Mouse (Mus musculus): Measurements from ENCODE around the gene Nrd1.

The Nrd1 gene

DNA sequence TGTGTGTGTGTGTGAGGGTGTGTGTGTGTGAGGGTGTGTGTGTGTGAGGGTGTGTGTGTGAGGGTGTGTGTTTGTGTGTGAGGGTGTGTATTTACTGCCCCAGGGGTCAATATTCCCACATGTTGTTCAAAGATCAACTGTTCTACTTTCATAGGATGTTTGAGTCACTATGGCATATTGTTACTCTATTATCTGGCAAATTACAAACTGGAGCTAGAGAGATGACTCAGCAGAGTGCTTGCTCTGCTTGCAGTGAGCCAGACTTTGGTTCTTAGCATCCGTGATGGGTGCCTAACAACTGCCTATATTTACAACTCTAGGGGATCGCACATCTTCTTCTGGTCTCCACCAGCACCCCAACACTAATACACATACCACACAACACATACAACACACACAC is 29.4 kb downstream of the Nrd1 start:
- no peak for DNase-seq

GRCm38 (mm10) chr4:109030266-109030665 is 29.8 kb downstream of the Nrd1 start:
- DNase-seq, result no peak

DNA sequence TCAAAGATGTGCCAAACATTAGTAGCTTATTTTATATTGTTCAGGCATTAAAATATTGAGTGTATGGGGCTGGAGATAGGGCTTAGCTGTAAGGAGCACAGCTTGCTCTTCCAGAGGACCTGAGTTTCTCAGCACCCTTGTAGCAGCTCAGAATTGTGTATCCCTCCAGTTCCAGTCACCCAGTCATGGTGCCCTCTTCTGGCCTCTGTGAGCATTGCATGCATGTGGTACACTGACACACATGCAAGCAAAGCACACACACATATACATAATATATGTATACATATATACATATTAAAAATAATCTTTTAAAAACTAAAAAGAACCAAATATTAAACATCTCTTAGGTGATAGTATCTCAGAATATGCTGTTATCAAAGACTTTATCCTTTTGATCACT is 35.9 kb downstream of the Nrd1 start:
- peak; percentile 78 to 80 for DNase-seq

DNA sequence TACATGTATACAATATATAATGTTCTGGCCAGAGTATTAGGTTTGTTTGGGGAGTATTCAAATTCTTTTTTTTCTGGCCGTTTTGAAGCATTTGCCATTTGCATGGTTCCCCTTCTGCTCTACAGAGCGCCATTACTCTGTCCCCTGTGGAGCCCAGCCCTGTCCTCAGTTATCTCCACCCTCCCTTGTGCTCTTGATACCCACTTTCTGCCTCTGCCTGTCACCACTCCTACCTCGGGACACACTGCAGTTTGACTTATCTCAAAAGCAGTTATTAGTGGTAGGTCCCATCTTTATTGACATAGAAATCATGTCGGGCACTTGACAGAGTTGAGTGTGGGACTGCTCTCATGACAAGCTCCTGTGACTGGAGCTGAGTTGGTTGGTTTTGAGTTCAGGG is 42.3 kb downstream of the Nrd1 start:
- DNase-seq, result no peak

DNA sequence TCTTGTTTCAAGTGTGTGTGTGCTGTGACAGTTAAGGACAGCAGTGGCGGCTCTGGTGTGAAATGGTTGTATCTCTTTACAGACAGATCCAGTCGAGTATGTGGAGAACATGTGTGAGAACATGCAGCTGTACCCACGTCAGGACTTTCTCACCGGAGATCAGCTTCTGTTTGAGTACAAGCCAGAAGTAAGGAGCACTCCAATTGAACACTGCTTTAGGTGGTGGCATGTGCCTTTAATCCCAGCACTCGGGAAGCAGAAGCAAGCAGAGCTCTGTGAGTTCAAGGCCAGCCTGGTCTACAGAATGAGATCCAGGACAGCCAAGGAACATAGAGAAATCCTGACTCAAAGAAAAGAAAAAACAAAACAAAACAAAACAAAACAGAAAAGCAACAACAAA is 42.8 kb downstream of the Nrd1 start:
- no peak for DNase-seq

DNA sequence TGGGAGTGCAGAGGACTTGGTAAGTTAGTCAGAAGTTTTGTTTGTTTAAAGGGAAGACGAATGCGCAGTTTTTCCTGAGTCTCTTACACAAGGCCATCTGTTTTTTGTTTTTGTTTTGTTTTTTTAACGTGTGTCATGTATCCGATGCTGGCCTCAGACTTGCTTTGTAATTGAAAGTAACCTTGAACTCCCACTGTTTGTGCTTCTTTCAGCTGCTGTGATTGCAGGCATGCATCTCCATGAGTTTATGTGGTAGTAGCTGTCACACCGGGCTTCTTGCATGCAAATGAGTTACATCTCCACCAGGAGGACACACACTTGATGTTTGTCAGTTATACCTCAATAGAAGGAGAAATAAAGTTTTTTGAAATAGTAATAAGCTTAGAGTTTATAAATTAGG is 43.3 kb downstream of the Nrd1 start:
- no peak for DNase-seq

- DNase-seq, result no peak
Measured at GRCm38 (mm10) chr4:109048258-109048657, 47.8 kb downstream of the Nrd1 start.

DNA sequence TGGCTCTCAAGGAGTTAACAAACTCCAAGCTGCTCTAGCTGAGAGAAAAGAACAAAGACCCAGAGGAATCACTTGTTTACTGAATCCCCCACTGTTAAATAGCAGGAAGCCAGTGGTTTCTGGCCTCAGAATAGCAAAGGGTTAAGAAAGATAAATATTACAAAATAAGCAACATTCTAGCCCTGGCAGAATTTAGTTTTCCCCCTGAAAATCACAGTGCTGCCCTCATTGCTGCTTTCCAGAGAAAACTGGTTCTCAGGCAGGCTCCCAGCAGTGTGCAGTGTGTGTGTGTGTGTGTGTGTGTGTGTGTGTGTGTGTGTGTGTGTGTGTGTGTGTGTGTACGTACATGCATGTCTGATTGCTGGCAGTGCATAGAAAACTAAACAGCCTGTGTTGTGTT is 51.8 kb downstream of the Nrd1 start:
- no peak for DNase-seq

DNA sequence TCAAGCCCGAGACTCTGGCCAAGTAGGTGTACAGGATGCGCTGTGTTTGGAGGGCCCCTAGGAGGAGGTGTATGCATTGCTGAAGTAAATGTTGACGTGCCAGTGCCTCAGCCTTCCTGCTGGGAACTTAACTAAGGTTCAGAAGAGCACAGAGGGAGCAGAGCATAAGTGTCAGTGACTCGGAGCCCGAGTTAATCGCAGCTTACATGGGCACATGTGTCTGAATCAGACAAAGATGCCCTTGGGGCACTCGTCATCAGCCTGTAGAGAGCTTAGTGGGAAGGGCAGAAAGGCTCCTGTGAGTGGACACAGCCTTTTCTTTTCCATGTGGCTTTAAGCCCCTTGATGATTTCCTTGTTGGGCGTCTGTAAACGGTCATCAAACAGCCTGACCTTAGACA is 53.5 kb downstream of the Nrd1 start:
- no peak for DNase-seq

DNA sequence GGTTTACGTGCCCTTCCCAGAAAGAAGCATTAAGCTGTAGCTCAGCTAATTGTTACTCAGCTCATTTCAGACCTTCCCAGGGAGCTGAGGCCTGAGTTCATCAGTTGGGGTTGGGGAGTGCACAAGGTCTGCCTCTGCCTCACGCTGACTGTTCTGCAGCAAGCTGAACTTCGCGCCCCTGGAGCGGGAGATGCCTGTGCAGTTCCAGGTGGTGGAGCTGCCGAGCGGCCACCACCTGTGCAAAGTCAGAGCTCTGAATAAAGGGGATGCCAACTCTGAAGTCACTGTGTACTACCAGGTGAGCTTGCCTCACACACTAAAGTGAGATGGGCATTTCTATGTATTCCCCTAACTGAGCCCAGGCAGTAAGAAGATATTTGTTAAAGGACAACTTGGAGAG is 55.9 kb downstream of the Nrd1 start:
- no peak for DNase-seq

DNA sequence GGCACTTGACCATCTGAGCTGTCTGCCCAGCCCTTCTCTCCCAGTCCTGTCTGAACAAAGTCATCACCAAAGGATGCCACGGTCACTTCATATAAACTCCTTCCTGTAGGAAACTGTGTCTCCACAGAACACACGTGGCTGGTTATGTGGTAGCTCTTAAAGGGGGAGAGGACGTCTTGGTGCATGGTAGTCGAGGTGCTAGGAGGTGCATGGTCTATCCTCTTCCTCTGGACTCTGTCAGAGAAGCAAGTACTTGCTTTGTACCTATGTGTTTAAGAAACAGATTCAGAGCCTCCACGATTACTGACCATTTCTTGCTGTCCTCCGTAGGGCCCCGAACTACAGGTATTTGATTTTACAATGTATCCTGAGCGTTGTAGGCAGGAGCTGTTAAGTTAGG is 57.2 kb downstream of the Nrd1 start:
- no peak for DNase-seq

DNA sequence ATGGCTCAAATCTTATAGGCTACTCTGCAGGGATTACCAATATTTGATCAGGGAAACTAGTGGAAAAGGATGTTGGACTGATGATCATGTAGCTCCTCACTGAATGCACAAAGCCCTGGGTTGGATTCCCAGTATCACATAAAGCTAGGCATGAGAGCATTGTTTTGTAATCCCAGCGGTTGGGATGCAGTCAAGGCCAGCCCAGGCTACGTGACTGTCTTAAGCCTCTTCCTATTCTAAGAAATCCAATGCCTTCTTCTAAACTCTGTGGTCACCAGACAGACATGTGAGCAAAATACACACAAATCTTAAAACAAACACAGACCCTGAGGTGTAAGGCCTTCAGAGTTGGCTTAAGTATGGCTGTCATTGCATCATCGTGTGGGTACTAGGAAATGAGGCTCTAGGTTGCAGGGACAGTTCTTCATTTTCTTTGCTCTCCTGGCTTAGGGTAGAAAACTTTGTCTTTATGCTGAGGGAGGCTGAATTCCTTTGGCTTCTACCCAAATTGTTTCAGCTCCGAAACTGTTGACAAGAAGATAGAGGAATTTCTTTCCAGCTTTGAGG is 58.9 kb downstream of the Nrd1 start:
- no peak for DNase-seq

DNA sequence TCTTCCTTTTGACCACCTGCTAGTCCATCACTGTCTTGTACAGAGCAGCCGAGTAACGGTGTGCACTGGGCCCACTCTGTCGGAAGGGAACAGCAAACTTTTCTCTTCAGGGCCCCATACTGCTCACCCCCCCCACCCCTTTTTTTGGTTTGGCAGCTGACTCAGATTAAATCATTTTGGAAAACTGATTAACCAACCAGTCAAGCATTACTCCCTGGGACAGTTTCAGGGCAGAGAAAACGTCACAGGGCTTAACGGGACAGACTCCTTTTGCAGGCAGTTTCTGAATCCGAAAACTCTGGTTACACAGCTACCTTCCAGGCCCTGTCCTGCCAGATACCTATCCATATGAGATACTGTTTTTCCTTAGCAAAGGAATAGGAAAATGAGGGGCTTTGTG is 64.5 kb downstream of the Nrd1 start:
- no peak for DNase-seq

DNA sequence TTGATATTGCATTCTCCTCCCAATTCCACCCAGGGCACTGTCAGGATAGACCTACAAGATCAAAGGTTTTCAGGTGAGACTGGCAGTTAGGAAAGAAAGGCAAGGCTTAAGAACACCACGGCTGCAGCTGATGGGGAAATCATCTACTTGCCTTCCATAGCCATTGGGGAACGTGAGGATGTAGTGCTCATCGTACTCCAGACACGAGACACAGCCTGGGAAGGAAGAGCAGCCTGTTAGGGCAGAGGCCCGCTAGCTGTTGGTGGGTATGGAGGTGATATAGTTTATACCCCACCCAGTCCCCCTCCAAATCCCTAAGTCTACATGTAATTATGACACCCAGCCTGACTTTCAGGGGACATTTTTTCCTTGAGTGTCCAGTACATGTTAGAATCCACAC is 65.3 kb downstream of the Nrd1 start:
- no peak for DNase-seq

GRCm38 (mm10) chr4:109072891-109073290 is 72.4 kb downstream of the Nrd1 start:
- DNase-seq, result no peak

- DNase-seq, result no peak
Measured at GRCm38 (mm10) chr4:109073296-109073695, 72.8 kb downstream of the Nrd1 start.

- no peak for DNase-seq
Measured at GRCm38 (mm10) chr4:109078941-109079340, 78.5 kb downstream of the Nrd1 start.

DNA sequence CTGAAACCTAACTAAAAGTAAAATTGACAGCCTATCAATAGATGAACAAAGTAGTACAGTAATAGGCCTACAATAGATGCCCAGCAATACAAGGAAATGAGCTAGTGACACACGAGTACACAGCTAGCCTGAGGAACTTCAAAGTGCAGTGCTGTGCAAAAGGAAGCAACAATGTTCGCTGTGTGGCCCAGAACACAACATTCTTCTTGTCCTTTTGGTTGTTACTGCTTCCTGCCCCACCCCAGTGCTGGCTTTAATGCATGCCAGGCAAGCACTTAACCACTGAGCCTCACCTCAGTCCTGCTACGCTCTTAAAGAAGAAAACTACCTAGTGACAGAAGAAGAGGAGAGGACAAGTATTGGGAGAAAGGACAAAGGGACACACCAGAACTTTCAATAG is 79.2 kb downstream of the Nrd1 start:
- no peak for DNase-seq

GRCm38 (mm10) chr4:109080118-109080517 is 79.7 kb downstream of the Nrd1 start:
- no peak for DNase-seq

DNA sequence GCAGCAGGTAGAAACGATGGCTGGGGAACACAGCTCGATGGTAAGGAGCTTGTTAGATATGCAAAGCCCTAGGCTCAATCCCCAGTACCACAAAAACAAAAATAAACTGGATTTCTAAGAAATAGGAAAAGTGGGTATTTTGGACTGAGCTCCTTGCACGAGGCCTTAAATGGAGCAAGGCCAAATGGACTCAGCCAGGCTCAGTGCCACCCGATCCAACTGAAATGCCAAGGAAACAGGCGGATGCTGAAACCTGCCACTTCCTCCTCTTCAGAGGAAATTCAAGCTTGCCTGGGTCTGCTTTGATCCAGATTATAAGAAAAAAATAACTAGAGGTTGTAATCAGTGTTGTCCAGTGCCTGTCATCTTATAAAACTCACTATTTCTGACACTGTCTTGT is 88.7 kb downstream of the Nrd1 start:
- DNase-seq, result no peak

DNA sequence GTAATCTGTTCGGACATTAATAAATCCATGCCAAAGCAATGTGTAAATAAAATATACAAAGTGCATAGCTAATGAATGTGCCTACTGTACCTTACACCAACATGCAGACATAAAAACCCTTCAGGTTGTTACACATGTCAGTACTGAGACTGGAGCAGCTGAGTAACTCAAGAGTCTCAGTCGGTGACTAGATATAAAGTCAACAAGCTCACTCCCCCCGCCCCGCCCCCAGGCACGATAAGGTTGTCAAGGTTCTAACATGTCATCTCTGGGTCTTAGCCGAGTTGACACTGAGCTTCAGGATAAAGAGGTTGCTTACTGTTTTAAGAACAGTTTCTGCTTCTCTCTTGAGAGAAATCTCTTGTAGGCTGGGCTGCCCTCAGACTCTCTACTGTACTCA is 89.5 kb downstream of the Nrd1 start:
- DNase-seq, result no peak

DNA sequence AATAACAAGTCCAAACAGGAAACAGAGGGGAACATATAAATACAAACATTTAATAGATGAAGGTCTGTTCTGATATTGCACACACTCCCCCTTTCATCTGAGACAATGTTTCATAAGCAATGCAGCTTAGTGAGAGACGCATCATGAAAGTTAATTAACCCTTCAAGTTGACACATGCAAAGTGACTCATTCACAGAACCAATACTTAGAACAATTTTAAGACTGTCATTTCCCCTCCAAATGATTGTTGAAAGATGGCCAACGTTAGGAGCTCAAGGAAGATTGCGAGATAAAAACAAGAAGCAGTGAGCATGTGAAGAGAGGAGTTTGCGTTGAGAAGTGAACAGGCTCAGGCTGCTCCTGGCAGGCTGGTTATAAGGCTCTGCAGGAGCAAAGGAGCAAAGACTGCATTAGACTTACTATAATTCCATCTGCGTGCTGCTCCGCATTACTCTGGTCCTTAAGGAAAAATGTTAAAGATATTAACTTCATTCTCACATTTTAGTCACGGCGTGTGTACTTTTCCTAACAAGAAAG is 90.9 kb downstream of the Nrd1 start:
- no peak for DNase-seq

- no peak for DNase-seq
Measured at GRCm38 (mm10) chr4:109092344-109092743, 91.9 kb downstream of the Nrd1 start.

DNA sequence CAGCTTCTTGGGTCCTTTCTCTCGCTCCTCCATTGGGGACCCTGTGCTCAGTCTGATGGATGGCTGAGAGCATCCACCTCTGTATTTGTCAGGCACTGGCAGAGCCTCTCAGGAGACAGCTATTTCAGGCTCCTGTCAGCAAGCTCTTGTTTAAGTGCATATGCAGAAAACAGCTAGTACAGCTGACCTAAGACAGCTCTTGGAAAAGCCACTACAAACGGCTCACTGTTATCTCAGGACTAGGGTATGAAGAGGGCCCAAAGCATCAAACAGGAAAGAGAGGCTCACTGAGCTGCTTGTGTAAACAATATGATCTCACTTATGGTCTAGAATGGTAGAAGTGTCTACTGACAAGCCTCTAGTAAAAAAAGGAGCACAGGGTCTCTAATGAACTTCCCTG is 93.8 kb downstream of the Nrd1 start:
- no peak for DNase-seq

DNA sequence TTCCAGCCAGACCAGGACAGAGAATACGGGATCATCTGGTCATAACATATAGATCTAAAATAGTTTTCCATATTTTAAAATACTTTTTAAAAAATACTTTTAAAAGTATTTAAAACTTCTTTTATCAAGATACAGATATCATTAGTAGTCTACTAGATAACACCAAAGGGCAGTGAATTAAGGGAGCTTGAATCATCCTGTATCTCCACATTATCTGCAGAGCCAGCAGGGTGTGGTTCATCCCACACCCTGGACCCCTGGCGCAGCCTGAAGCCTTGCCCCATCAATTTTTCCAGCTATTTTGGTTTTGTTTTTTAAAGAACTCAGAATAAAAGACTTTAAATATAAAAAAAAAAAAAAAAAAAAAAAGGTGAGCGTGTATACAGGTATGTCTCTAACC is 98.4 kb downstream of the Nrd1 start:
- DNase-seq, result no peak

- DNase-seq, result no peak
Measured at GRCm38 (mm10) chr4:109102574-109102973, 102.1 kb downstream of the Nrd1 start.

Measured in B cell, adult 2 months (primary cell).